Mouse (Mus musculus) large intestine, adult 2 months (tissue): Measurements from ENCODE around the gene Slc26a8. TPM values are rescaled to one million over a fixed set of nuclear protein-coding genes. Genes with fewer than 3 reads are reported as not detected.

Experiments used
- DNase-seq: peaks from one replicate; pipeline ENCODE4 v3.0.0-alpha.2; 2012; ENCODE audit warnings: low read depth, low spot score
- WGBS: fragments of 180-500 bp; shearing (Covaris S2); methylation state at CpG from one replicate; pipeline ENCODE4 v1.1.7; 2018; 5-methylcytosine and 5-hydroxymethylcytosine counted together
- polyA plus RNA-seq: library from polyadenylated mRNA; depleted of rRNA; stranded (reverse); fragments of >200 nt; gene quantifications from 2 replicates; pipeline ENCODE4 v1.2.3, GENCODE M21; 2012

Gene Slc26a8
- polyA plus RNA-seq, 1 experiment, result 0.14 TPM

DNA sequence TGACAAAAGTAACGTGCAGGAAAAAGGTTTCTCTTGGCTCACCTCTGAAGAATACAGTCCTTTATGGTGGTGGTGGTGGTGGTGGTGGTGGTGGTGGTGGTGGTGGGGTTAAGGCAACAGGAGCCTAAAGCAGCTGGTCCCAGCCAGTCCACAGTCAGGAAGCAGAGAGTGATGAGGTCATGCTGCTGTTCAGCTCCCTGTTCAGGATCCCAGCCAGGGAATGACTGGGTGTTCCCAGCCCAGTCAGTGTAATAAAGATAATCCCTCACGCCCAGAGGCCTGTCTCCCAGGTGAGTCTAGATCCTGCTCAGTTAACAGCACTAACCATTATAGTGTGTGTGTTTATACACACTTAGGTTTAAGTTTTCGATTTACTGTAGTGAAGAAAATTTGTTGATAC lies 11.7 kb upstream of the Slc26a8 start:
- 36% methylated on average over 3 of the region's 3 CpGs for WGBS
- DNase-seq, result no peak

DNA sequence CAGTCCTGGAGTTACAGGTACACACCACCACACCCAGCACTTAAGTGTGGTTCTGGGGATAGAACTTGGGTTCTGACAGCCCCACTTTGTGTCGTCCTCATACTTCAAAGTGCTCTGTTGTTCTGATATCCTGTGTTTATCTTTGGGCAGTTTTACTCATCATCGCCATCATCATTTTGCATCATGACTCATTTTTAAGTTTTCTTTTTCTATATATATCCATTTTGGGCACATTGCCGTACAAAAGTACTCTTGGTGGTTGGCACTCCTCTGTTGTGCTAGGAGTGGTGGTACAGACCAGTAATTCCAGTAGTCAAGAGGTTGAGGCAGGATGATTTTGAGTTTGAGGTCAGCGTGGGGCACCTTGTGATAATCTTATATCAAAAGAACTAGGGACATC lies 11.1 kb upstream of the Slc26a8 start:
- DNase-seq, result no peak
- WGBS, result 91% methylated on average over 4 of the region's 4 CpGs

DNA sequence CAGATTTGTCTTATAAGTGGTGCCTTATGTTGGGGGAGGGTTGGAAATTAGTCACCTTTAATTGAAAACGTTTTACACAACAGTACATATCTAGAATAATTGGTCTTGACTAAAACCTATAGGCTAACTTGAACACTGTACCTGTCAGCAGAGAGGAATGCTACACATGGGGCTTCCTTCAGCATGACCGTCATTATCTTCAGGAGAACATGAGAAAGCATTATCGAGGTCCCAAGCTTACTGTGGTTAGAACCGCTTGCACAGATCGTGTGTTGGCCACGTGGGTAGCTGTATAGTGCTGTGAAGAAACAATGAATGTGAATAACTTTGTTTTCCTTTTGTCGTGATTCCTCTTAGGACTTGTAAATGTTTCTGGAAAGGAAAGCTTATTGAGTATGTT lies 9.8 kb upstream of the Slc26a8 start:
- DNase-seq, result no peak
- 77% methylated on average over 7 of the region's 7 CpGs for WGBS

DNA sequence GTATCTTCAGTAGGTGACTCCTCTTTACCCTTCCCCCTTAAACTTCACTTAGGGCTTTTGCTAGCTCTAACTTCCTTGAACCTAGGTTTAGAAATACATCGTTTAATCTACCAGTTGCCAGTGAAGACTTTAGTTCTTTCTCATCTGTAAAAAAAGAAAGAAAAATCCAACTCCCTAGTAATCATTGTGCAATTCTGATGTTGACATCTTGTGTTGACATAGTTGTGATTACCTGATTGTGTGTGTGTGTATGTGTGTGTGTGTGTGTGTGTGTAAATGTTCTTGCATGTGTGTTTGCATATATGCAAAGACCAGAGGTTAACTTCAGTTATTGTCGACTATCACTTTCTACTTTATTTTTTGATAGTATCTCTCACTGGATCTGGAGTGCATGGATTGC lies 8.6 kb upstream of the Slc26a8 start:
- no peak for DNase-seq
- WGBS, result 16% methylated on average over 2 of the region's 2 CpGs

- WGBS, result 18% methylated on average over 4 of the region's 4 CpGs
- no peak for DNase-seq
Measured at GRCm38 (mm10) chr17:28698245-28698644, 8.2 kb upstream of the Slc26a8 start.

GRCm38 (mm10) chr17:28697290-28698195 lies 7.5 kb upstream of the Slc26a8 start:
- DNase-seq, result no peak
- 10% methylated on average over 13 of the region's 13 CpGs for WGBS

DNA sequence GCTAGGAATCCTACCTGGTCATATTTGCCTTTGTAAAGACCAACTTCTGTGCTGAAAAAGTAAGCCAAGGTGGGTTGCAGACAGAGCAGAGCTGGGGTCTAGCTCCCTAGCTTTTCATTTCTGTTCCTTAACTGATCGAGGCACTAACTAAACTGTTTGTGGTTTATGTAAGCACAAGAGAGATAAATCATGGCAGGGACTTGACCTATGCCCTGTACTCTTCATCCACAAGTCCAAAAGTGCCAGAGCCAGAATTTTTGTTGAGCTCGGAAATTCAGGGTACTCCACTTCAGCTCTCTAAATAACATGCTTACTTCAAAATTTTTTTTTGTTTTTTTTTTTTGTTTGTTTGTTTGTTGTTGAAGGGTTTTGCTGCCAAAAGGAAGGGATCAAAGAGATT lies 6.6 kb upstream of the Slc26a8 start:
- 12% methylated on average over 2 of the region's 2 CpGs for WGBS
- DNase-seq, result no peak

DNA sequence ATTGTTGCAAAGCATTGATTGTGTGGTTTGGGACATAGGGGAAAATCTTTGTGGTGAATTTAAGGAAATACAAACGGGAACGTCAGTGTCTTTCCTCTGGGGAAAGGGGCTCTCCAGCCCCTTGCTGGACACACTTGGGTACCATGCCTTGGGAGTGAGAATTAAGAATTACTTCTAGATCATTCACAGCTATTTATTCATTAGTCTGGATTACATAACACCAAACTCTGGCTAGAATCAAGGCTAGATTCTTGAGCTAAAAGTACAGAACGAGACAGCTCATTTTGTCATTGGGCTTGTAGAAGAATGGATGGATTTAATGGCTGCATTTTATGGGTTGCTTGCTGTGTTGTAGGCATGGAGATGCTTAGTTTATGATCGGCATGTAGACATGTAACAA lies 4.8 kb upstream of the Slc26a8 start:
- 67% methylated on average over 4 of the region's 4 CpGs for WGBS
- no peak for DNase-seq

DNA sequence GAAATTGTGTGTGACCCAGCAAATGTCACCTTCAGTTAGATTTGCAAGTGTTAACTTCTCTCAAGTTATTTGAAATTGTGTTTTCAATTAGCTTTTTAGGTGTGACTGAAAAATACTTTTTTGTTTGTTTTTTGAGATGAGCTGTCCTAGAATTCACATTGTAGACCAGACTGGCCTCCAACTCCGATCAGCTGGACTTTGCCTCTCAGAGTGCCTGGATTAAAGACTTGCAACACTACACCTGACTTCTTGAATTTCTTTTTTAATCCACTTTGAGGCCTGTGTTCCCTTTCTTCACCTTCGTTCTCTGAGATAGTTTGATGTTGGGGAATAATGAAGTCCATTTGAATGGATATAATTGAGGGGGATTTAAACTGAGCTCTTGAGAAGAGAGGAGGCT lies 4.0 kb upstream of the Slc26a8 start:
- WGBS, result 55% methylated on average over 2 of the region's 2 CpGs
- no peak for DNase-seq

- DNase-seq, result no peak
- 10% methylated on average over 3 of the region's 3 CpGs for WGBS
Measured at GRCm38 (mm10) chr17:28693086-28693485, 3.1 kb upstream of the Slc26a8 start.

- under 1% methylated on average over 18 of the region's 18 CpGs for WGBS
- no peak for DNase-seq
Measured at GRCm38 (mm10) chr17:28692341-28692710, 2.3 kb upstream of the Slc26a8 start.

DNA sequence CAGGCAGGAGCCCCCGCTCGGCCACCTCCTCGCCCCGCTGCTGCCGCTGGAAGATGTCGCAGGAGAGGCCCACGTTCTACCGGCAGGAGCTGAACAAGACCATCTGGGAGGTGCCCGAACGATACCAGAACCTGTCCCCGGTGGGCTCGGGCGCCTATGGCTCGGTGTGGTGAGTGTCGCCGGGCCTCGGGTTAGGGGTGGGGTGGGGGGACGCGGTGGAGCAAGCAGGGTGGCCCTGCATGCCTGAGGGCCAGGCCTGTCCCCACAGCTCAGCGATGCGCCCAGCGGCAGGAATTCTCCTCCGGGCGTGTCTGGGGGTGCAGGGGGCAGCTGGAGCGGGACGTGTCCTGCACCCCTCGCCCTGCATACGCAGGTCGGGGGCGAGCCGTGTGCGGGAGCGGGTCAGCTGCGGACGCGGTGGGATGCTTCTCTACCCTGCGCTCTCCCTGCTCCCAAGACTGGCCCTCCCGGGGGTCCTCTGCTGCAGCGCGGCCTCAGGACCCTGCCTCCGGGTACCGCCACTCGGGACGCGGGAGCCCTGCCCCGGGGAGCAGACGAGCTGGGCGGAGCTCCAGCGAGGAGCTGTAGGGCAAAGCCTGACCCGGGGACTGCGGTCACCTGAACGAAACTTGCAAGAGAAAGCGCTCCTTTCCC lies 1.8 kb upstream of the Slc26a8 start:
- no peak for DNase-seq
- under 1% methylated on average over 53 of the region's 53 CpGs for WGBS

DNA sequence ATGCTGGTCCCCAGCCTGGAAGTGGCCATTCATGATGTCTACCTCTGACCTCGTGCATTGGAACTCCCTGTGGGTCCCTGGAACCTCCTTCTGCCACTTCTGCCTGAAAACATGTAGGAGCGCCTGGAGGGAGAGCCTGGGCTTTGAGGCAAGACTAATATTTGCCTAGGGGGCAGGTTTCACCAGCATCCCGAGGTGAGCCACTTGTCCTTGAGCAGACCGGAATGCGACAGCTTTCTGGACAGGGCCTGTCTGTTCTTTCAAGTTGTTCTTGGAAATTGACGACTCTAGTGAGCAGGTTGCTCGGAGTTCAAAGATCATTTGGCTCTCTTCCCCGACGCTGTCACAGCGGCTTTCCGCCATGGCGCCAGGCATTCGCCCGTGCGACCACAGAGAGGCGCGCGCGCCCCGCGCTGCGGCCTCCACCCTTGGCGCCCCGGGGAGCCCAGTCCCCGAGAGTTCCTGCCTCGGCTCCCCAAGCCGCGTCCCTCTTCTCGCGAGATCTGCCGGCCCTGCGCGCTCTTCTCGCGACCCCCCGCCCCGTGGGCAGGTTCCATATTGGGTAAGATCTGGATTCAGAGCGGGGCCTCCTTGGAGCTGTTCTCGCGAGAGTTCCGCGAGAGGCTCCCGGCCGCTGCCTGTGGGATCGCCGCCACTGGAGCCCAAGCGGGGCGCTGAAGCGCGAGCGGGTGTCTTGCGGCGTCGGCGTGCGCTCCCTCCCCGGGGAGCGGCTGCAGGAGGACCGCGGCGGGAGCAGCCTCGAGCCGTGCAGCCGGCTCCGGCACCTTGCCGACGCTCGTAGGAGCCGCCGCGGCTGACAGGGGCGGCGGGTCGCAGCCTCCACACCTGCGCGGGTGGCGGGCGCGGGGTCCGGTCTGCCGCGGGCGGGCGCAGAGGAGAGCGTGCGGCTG lies 998 bp upstream of the Slc26a8 start, which contains the start of gene Mapk14:
Mapk14 (plus strand) TSS at position 554 of the 911 bp plus-strand sequence.
- WGBS, result under 1% methylated on average over 86 of the region's 86 CpGs
- DNase-seq, result peak; percentile 97

- WGBS, result 63% methylated on average over 4 of the region's 4 CpGs
- DNase-seq, result no peak
Measured at GRCm38 (mm10) chr17:28687354-28687753, 2.7 kb downstream of the Slc26a8 start.

DNA sequence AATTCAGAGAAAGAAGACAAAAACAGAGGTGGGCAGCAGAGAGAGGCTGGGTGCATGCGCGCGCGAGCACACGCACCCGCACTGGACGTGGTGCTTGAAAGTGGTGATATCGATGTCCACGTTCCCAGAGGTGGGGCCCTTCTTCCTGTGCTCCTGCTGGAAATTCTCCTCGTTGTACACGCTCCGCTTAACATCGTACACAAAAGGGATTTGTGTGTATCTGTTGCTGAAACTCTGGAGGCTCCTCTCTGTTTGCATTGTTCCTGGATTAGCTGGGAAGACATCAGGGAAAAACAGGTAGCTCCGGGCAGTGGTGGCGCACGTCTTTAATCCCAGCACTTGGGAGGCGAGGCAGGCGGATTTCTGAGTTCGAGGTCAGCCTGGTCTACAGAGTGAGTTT lies 5.4 kb downstream of the Slc26a8 start:
- WGBS, result 93% methylated on average over 19 of the region's 19 CpGs

DNA sequence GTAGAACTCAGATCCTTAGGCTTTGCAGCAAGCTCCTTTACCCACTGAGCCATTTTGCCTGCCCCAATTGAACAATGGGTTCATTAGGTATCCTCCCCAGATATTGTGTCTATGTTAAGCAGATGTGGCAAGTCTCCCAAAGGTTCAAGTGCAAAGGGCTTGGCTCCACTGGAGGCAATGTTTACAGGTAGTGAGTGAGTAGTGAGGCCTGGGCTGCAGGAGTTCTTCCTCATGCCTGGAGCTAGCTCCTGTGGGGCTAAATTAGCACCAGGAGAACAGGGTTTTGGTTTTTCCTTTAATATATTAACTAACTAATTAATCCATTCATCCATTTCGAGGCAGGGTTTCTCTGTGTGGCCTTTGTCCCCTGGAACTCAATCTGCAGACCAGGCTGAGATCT lies 6.4 kb downstream of the Slc26a8 start:
- whole genome bisulfite sequencing, result 38% methylated on average over 1 of the region's 1 CpGs
- DNase-seq, result no peak

More for the DNA sequence above, 5.4 kb downstream of the Slc26a8 start:
- DNase-seq, result no peak

DNA sequence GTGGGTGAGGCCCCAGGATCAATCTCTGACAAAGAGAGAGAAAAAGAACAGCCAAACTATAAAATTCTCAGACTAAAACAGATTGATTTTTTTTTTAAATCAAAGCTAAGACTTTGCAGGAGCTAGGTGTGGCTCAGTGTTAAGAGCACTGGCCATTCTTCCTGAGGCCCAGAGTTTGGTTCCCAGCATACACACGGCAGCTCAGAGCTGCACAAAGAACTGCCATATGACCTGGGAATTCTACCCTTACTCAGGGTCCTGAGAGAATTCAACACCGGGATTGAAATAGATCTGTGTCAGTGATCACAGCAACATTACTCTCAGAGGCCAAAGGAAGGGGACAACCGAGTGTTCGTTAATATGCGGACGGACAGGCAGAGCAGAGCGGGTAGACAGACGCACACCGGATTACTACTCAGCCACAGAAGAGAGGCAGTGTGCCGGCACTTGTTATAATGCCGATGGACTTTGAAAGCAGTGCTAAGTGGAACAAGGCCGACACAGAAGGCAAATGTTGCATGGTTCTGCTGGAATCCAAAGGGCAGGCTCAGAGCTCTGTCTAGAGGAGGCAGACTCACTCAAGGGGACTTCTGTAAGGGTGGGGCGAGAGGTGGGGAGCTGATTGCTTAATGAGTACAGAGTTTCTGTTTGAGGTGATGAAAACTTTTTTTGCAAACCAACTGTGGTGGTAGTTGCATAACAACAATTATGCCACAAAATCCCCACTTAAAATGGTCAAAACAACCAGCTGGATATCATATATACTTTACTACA lies 7.5 kb downstream of the Slc26a8 start:
- DNase-seq, result no peak
- 44% methylated on average over 13 of the region's 13 CpGs for WGBS

DNA sequence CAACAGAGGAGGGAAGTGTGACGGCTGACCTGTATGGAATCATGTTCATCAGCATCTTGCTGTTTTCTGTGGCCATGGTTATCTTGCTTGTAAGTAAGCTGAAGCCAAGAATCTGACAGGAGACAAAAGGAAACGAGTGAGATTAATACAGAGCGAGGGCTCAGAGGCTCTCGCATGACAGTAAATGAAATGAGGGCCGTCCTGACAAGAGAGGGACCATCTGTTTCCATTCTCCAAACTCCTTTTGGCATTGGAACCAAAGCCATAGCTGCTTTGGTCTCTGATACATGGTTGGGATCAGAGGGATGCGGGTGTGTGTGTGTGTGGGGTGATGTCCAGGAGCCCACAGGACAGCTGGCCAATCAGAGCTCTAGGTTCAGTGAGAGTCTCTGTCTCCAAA lies 30.5 kb downstream of the Slc26a8 start:
- WGBS, result 79% methylated on average over 6 of the region's 6 CpGs
- DNase-seq, result no peak

DNA sequence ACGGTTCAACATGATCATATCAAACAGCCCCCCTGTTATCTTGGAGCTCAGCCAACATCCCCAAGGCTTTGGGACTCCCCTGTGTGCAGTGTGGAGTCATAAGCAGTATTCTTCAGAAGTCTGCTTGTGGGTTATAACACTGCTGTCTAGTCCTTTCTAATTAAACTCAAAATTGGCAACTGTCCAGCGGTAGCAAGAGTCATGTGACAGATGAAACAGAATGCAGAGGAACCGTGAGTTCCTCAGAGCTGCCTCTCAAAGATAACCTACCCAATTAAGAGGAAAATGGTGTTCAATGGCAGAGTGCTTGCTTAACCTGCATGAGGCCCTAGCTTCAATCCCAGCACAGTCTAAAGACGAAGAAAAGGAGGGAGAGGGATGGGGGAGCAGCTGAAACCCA lies 32.1 kb downstream of the Slc26a8 start:
- no peak for DNase-seq
- 16% methylated on average over 4 of the region's 4 CpGs for WGBS
